Mouse (Mus musculus): Measurements from ENCODE around the gene Tph1.

- TF ChIP-seq POLR2A (IDR thresholded peaks at IDR 0.05; ENCODE audit: insufficient read depth, low read depth, low read length) (peak; percentile 49), CTCF (IDR thresholded peaks at IDR 0.05; ENCODE audit: insufficient read depth, low read depth, low read length) (no peak)
Observed at GRCm38 (mm10) chr7:46639692-46640031, 32.7 kb downstream of the Tph1 start, which contains the start of gene Sergef.

Data from olfactory bulb, adult 2 months (tissue).